Mouse (Mus musculus) ES-Bruce4 (cell line): Measurements from ENCODE around the gene Gadd45g. TPM values are rescaled to one million over a fixed set of nuclear protein-coding genes. Genes with fewer than 3 reads are reported as not detected.

Experiments used
- H3K27ac ChIP-seq: 2 replicates; pipeline ENCODE4 v1.5.1; 2012; ENCODE audit warnings: low read length, inconsistent platforms; ENCODE audit not compliant: insufficient read depth
- H3K27me3 ChIP-seq: 2 replicates; pipeline ENCODE4 v1.6.1; 2012; ENCODE audit warnings: mild to moderate bottlenecking, low read length, inconsistent platforms; ENCODE audit not compliant: control insufficient read depth, poor library complexity, insufficient read depth, severe bottlenecking
- H3K36me3 ChIP-seq: 2 replicates; pipeline ENCODE4 v1.6.1; 2012; ENCODE audit warnings: inconsistent platforms, mild to moderate bottlenecking, low read length, moderate library complexity; ENCODE audit not compliant: control insufficient read depth, poor library complexity, insufficient read depth, severe bottlenecking
- H3K4me1 ChIP-seq: one replicate; pipeline ENCODE4 v1.8.1; 2011; ENCODE audit warnings: low read length; ENCODE audit not compliant: control insufficient read depth, insufficient read depth
- H3K4me3 ChIP-seq: 2 replicates; pipeline ENCODE4 v1.5.1; 2011; ENCODE audit warnings: low read depth, mild to moderate bottlenecking, low read length
- H3K9ac ChIP-seq: 2 replicates; pipeline ENCODE4 v1.6.1; 2012; ENCODE audit warnings: low read depth, mild to moderate bottlenecking, inconsistent platforms; ENCODE audit not compliant: poor library complexity, severe bottlenecking
- H3K9me3 ChIP-seq: replicated peaks from 2 replicates; pipeline ENCODE4 v1.6.1; 2012; ENCODE audit warnings: mild to moderate bottlenecking, low read length, inconsistent platforms; ENCODE audit not compliant: control insufficient read depth, poor library complexity, insufficient read depth, severe bottlenecking
- CTCF ChIP-seq: IDR thresholded peaks from one replicate; pipeline ENCODE4 v1.8.1; 2011; ENCODE audit warnings: low read depth, low read length
- EP300 ChIP-seq: IDR thresholded peaks from 2 replicates; pipeline ENCODE4 v1.6.1; 2011; ENCODE audit warnings: low read depth, low read length; ENCODE audit not compliant: insufficient read depth
- POLR2A ChIP-seq: IDR thresholded peaks from one replicate; pipeline ENCODE4 v1.8.1; 2011; ENCODE audit warnings: low read length; ENCODE audit not compliant: insufficient read depth
- polyA plus RNA-seq: library from polyadenylated mRNA; stranded (reverse); fragments of >200 nt; gene quantifications from 2 replicates; pipeline ENCODE4 v1.2.4, GENCODE M21; 2011; ENCODE audit warnings: low read depth; ENCODE audit not compliant: missing spikeins, insufficient read depth, insufficient read length

Gene Gadd45g
- polyA plus RNA-seq, 1 experiment, result 6.4 TPM

- Histone ChIP-seq H3K9ac (no peak overlapping the region), H3K27ac (no peak overlapping the region), H3K4me1 (no peaks in the 10 kb centered on the region), H3K9me3 (no peaks in the 10 kb centered on the region), H3K4me3 (no peak overlapping the region), H3K27me3 (peaks cover 1% of the 10 kb centered on the region; the same call in 1 of the 2 replicates), H3K36me3 (no peaks in the 10 kb centered on the region)
- TF ChIP-seq POLR2A (no peak), EP300 (no peak)
Measured at GRCm38 (mm10) chr13:51855584-51855983, 9.1 kb downstream of the Gadd45g start.

GRCm38 (mm10) chr13:51857156-51857555 is 10.7 kb downstream of the Gadd45g start:
- no peaks in the 10 kb centered on the region for H3K36me3 ChIP-seq
- no peaks in the 10 kb centered on the region for H3K4me1 ChIP-seq
- no peak overlapping the region for H3K4me3 ChIP-seq
- no peaks in the 10 kb centered on the region for H3K27me3 ChIP-seq
- H3K9ac ChIP-seq, result no peak overlapping the region
- TF ChIP-seq CTCF (no peak), EP300 (no peak), POLR2A (no peak)
- no peak overlapping the region for H3K27ac ChIP-seq
- no peaks in the 10 kb centered on the region for H3K9me3 ChIP-seq

- no peaks in the 10 kb centered on the region for H3K36me3 ChIP-seq
- no peak overlapping the region for H3K9ac ChIP-seq
- H3K4me3 ChIP-seq, result no peak overlapping the region
- no peak overlapping the region for H3K27ac ChIP-seq
- H3K27me3 ChIP-seq, result no peaks in the 10 kb centered on the region
- TF ChIP-seq CTCF (no peak), POLR2A (no peak), EP300 (no peak)
- no peaks in the 10 kb centered on the region for H3K9me3 ChIP-seq
- no peaks in the 10 kb centered on the region for H3K4me1 ChIP-seq
Measured at GRCm38 (mm10) chr13:51858475-51858874, 12.0 kb downstream of the Gadd45g start.

GRCm38 (mm10) chr13:51859174-51859573 is 12.7 kb downstream of the Gadd45g start:
- no peak overlapping the region for H3K27ac ChIP-seq
- no peak overlapping the region for H3K9ac ChIP-seq
- no peaks in the 10 kb centered on the region for H3K4me1 ChIP-seq
- no peaks in the 10 kb centered on the region for H3K36me3 ChIP-seq
- no peaks in the 10 kb centered on the region for H3K9me3 ChIP-seq
- H3K4me3 ChIP-seq, result no peak overlapping the region
- H3K27me3 ChIP-seq, result no peaks in the 10 kb centered on the region
- TF ChIP-seq POLR2A (no peak), CTCF (no peak), EP300 (no peak)

- H3K9ac ChIP-seq, result no peak overlapping the region
- H3K27me3 ChIP-seq, result no peaks in the 10 kb centered on the region
- H3K27ac ChIP-seq, result no peak overlapping the region
- H3K4me1 ChIP-seq, result no peaks in the 10 kb centered on the region
- no peaks in the 10 kb centered on the region for H3K36me3 ChIP-seq
- no peaks in the 10 kb centered on the region for H3K9me3 ChIP-seq
- H3K4me3 ChIP-seq, result no peak overlapping the region
- no peak for TF ChIP-seq CTCF
Measured at GRCm38 (mm10) chr13:51859798-51860197, 13.3 kb downstream of the Gadd45g start.

GRCm38 (mm10) chr13:51862750-51863149 is 16.3 kb downstream of the Gadd45g start:
- TF ChIP-seq POLR2A, result no peak
- TF ChIP-seq EP300, result no peak
- TF ChIP-seq CTCF, result no peak
- Histone ChIP-seq H3K27ac (no peak overlapping the region), H3K9ac (no peak overlapping the region), H3K4me1 (no peaks in the 10 kb centered on the region), H3K9me3 (no peaks in the 10 kb centered on the region), H3K4me3 (no peak overlapping the region), H3K27me3 (no peaks in the 10 kb centered on the region), H3K36me3 (no peaks in the 10 kb centered on the region)
